Mouse (Mus musculus): ENCODE data around the gene Olfr1378. TPM values are rescaled to one million over a fixed set of nuclear protein-coding genes. Genes with fewer than 3 reads are reported as not detected.

The Olfr1378 gene
- total and polyA plus RNA-seq, 3 experiments: not detected

DNA sequence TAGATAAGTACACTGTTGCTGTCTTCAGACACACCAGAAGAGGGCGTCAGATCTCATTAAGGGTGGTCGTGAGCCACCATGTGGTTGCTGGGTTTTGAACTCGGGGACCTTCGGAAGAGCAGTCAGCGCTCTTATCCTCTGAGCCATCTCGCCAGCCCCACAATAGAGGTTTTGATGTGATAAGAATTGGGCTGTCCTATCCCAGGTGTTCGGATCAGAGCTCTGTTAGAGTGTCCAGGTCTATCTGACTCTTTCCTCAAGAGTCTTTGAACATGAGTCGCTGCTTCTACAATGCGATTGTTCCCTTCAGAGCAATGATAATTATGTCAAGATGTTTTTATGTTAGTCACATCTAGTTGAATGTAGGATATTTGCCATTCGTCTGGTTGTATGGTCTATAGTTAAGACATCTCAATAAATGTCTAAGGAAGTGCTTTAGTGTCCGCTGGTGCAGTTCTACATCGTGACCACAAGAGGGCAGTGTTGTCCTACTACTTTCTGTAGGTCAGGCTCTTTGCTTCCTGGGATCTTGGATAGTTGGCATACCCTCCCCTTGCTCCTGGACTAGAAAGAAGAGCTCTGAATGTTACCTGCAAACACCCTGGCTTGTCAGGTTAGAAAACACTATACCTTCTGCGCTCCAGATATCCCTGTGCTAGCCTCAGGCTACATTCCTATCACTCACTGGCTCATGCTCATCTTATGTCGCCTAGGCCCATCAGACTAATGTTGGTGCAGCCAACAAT lies 26.5 kb upstream of the Olfr1378 start:
- intact Hi-C loops (cut with DNase I): loop anchor here (1.0 to 5.0 kb wide), 3 partner anchors 94 to 598 kb away; no protein-coding TSS in a partner anchor
- DNase-seq: no peak
- H3K79me2 ChIP-seq (replicated peaks; ENCODE audit: control insufficient read depth, insufficient read depth, low read length): no peaks in the 10 kb centered on the region
- no peak overlapping the region for H3K4me3 ChIP-seq
- no peaks in the 10 kb centered on the region for H3K4me1 ChIP-seq (ENCODE audit: control insufficient read depth, insufficient read depth, low read length)
- H3K27me3 ChIP-seq (ENCODE audit: control insufficient read depth, insufficient read depth, low read length): 0 out of 2 replicates have a peak, but pooled peaks cover 1% of the 10 kb centered on the region
- TF ChIP-seq CTCF (IDR thresholded peaks at IDR 0.05): peak; percentile 92
- no peak for TF ChIP-seq EP300 (IDR thresholded peaks at IDR 0.05; ENCODE audit: insufficient read depth, low read depth, low read length)
- H3K36me3 ChIP-seq (ENCODE audit: control insufficient read depth, insufficient read depth, low read length): no peaks in the 10 kb centered on the region
- H3K27ac ChIP-seq: no peak overlapping the region
- H3K9ac ChIP-seq (ENCODE audit: low read depth, low read length): no peak overlapping the region
- 33% methylated on average over 14 of the region's 14 CpGs for WGBS

GRCm38 (mm10) chr11:50942386-50942785 lies 23.9 kb upstream of the Olfr1378 start:
- Histone ChIP-seq H3K36me3 (ENCODE audit: control insufficient read depth, insufficient read depth, low read length) (no peaks in the 10 kb centered on the region), H3K4me3 (no peak overlapping the region), H3K9ac (ENCODE audit: low read depth, low read length) (no peak overlapping the region), H3K79me2 (replicated peaks; ENCODE audit: control insufficient read depth, insufficient read depth, low read length) (no peaks in the 10 kb centered on the region), H3K27me3 (ENCODE audit: control insufficient read depth, insufficient read depth, low read length) (0 out of 2 replicates have a peak, but pooled peaks cover 1% of the 10 kb centered on the region), H3K27ac (no peak overlapping the region), H3K4me1 (ENCODE audit: control insufficient read depth, insufficient read depth, low read length) (no peaks in the 10 kb centered on the region)
- TF ChIP-seq EP300 (IDR thresholded peaks at IDR 0.05; ENCODE audit: insufficient read depth, low read depth, low read length) (no peak), POLR2A (IDR thresholded peaks at IDR 0.05; ENCODE audit: insufficient read depth, low read depth, low read length) (no peak), CTCF (IDR thresholded peaks at IDR 0.05) (no peak)
- intact Hi-C loops (cut with DNase I): loop anchor here (5.0 kb wide), 2 partner anchors 325 to 595 kb away; no protein-coding TSS in a partner anchor
- WGBS: 51% methylated on average over 12 of the region's 12 CpGs
- DNase-seq: no peak

- 73% methylated on average over 14 of the region's 14 CpGs for WGBS
- TF ChIP-seq POLR2A (IDR thresholded peaks at IDR 0.05; ENCODE audit: insufficient read depth, low read depth, low read length) (no peak), EP300 (IDR thresholded peaks at IDR 0.05; ENCODE audit: insufficient read depth, low read depth, low read length) (no peak), CTCF (IDR thresholded peaks at IDR 0.05) (no peak)
- intact Hi-C loops (cut with DNase I): loop anchor here (5.0 kb wide), 2 partner anchors 324 to 594 kb away; no protein-coding TSS in a partner anchor
Observed at GRCm38 (mm10) chr11:50943506-50943905, 22.8 kb upstream of the Olfr1378 start, which contains the start of gene 4933414I15Rik. TSS of gene 4933414I15Rik (minus strand) at chr11:50943765.

GRCm38 (mm10) chr11:50952290-50952689 lies 14.0 kb upstream of the Olfr1378 start:
- Histone ChIP-seq H3K4me3 (no peak overlapping the region), H3K27me3 (ENCODE audit: control insufficient read depth, insufficient read depth, low read length) (peaks cover 3% of the 10 kb centered on the region), H3K79me2 (replicated peaks; ENCODE audit: control insufficient read depth, insufficient read depth, low read length) (no peaks in the 10 kb centered on the region), H3K36me3 (ENCODE audit: control insufficient read depth, insufficient read depth, low read length) (no peaks in the 10 kb centered on the region), H3K27ac (no peak overlapping the region), H3K4me1 (ENCODE audit: control insufficient read depth, insufficient read depth, low read length) (no peaks in the 10 kb centered on the region), H3K9ac (ENCODE audit: low read depth, low read length) (no peak overlapping the region)
- TF ChIP-seq CTCF (IDR thresholded peaks at IDR 0.05) (no peak), EP300 (IDR thresholded peaks at IDR 0.05; ENCODE audit: insufficient read depth, low read depth, low read length) (no peak), POLR2A (IDR thresholded peaks at IDR 0.05; ENCODE audit: insufficient read depth, low read depth, low read length) (no peak)
- WGBS: 47% methylated on average over 14 of the region's 14 CpGs
- intact Hi-C loops (cut with DNase I): no loop called here
- no peak for DNase-seq

More at GRCm38 (mm10) chr11:50943506-50943905, 22.8 kb upstream of the Olfr1378 start, which contains the start of gene 4933414I15Rik:
- DNase-seq: no peak
- Histone ChIP-seq H3K79me2 (replicated peaks; ENCODE audit: control insufficient read depth, insufficient read depth, low read length) (no peaks in the 10 kb centered on the region), H3K4me1 (ENCODE audit: control insufficient read depth, insufficient read depth, low read length) (no peaks in the 10 kb centered on the region), H3K27ac (no peak within 1 kb of the TSS), H3K4me3 (no peak within 1 kb of the TSS), H3K27me3 (ENCODE audit: control insufficient read depth, insufficient read depth, low read length) (0 out of 2 replicates have a peak, but pooled peaks cover 1% of the 10 kb centered on the region), H3K9ac (ENCODE audit: low read depth, low read length) (no peak within 1 kb of the TSS), H3K36me3 (ENCODE audit: control insufficient read depth, insufficient read depth, low read length) (no peaks in the 10 kb centered on the region)

- TF ChIP-seq CTCF (IDR thresholded peaks at IDR 0.05) (no peak), POLR2A (IDR thresholded peaks at IDR 0.05; ENCODE audit: insufficient read depth, low read depth, low read length) (no peak), EP300 (IDR thresholded peaks at IDR 0.05; ENCODE audit: insufficient read depth, low read depth, low read length) (no peak)
- intact Hi-C loops (cut with DNase I): no loop called here
- peaks cover 3% of the 10 kb centered on the region for H3K27me3 ChIP-seq (ENCODE audit: control insufficient read depth, insufficient read depth, low read length)
- WGBS: 69% methylated on average over 6 of the region's 6 CpGs
- no peaks in the 10 kb centered on the region for H3K4me1 ChIP-seq (ENCODE audit: control insufficient read depth, insufficient read depth, low read length)
- no peak for DNase-seq
- H3K36me3 ChIP-seq (ENCODE audit: control insufficient read depth, insufficient read depth, low read length): no peaks in the 10 kb centered on the region
- H3K4me3 ChIP-seq: no peak within 1 kb of the TSS
- H3K27ac ChIP-seq: no peak within 1 kb of the TSS
- no peaks in the 10 kb centered on the region for H3K79me2 ChIP-seq (replicated peaks; ENCODE audit: control insufficient read depth, insufficient read depth, low read length)
- no peak within 1 kb of the TSS for H3K9ac ChIP-seq (ENCODE audit: low read depth, low read length)
Observed at GRCm38 (mm10) chr11:50953665-50954064, 12.7 kb upstream of the Olfr1378 start, which contains the start of gene Prop1. TSS of gene Prop1 (minus strand) at chr11:50953765.

DNA sequence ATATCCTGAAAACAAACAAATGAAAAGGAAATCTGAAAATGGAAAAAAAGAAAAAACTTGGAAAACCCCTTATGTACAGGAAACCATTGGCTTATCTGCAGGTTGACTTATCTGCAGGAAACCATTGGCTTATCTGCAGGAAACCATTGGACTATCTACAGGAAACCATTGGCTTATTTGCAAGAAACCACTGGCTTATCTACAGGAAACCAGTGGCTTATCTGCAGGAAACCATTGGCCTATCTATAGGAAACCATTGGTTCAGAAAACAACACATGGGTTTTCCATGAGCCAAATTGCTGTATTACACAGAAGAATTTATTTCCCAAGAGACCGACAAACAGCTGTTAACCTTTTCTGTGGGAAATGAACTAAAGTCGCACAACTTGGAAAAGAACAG lies 1.4 kb upstream of the Olfr1378 start:
- DNase-seq: no peak
- intact Hi-C loops (cut with DNase I): no loop called here
- TF ChIP-seq EP300 (IDR thresholded peaks at IDR 0.05; ENCODE audit: insufficient read depth, low read depth, low read length): no peak
- TF ChIP-seq POLR2A (IDR thresholded peaks at IDR 0.05; ENCODE audit: insufficient read depth, low read depth, low read length): peak; percentile 68; the same call in 1 of the 2 replicates
- H3K27ac ChIP-seq: no peak overlapping the region
- no peak overlapping the region for H3K4me3 ChIP-seq
- no peak overlapping the region for H3K9ac ChIP-seq (ENCODE audit: low read depth, low read length)
- H3K4me1 ChIP-seq (ENCODE audit: control insufficient read depth, insufficient read depth, low read length): no peaks in the 10 kb centered on the region
- no peaks in the 10 kb centered on the region for H3K36me3 ChIP-seq (ENCODE audit: control insufficient read depth, insufficient read depth, low read length)
- no peaks in the 10 kb centered on the region for H3K79me2 ChIP-seq (replicated peaks; ENCODE audit: control insufficient read depth, insufficient read depth, low read length)
- 46% methylated on average over 2 of the region's 2 CpGs for WGBS
- 0 out of 2 replicates have a peak, but pooled peaks cover 2% of the 10 kb centered on the region for H3K27me3 ChIP-seq (ENCODE audit: control insufficient read depth, insufficient read depth, low read length)

Measured in heart, adult 2 months (tissue).